Mouse (Mus musculus) olfactory bulb, adult 2 months (tissue): Measurements from ENCODE around the gene Wdr61. TPM values are rescaled to one million over a fixed set of nuclear protein-coding genes. Genes with fewer than 3 reads are reported as not detected.

Experiments
- H3K27ac ChIP-seq: fragments of 200-500 bp; 2 replicates; pipeline ENCODE4 v1.5.1; 2012; ENCODE audit warnings: low read depth, low read length; ENCODE audit not compliant: insufficient read depth
- H3K4me1 ChIP-seq: fragments of 200-500 bp; 2 replicates; pipeline ENCODE4 v1.6.1; 2012; ENCODE audit warnings: low read length; ENCODE audit not compliant: control insufficient read depth, insufficient read depth
- H3K4me3 ChIP-seq: fragments of 200-500 bp; 2 replicates; pipeline ENCODE4 v1.5.1; 2012; ENCODE audit warnings: mild to moderate bottlenecking, low read depth, low read length, moderate library complexity; ENCODE audit not compliant: insufficient read depth
- CTCF ChIP-seq: fragments of 200-500 bp; IDR thresholded peaks from 2 replicates; pipeline ENCODE4 v1.5.1; 2012; ENCODE audit warnings: low read depth, mild to moderate bottlenecking, low read length, moderate library complexity; ENCODE audit not compliant: insufficient read depth
- POLR2A ChIP-seq: fragments of 200-500 bp; IDR thresholded peaks from 2 replicates; pipeline ENCODE4 v1.6.1; 2012; ENCODE audit warnings: mild to moderate bottlenecking, low read depth, low read length, moderate library complexity; ENCODE audit not compliant: insufficient read depth
- WGBS: fragments of 180-500 bp; shearing (Covaris S2); methylation state at CpG from one replicate; pipeline ENCODE4 v1.1.7; 2018; 5-methylcytosine and 5-hydroxymethylcytosine counted together
- polyA plus RNA-seq: library from polyadenylated mRNA; stranded (reverse); fragments of >200 nt; gene quantifications from 2 replicates; pipeline ENCODE4 v1.2.4, GENCODE M21; 2012; ENCODE audit warnings: low replicate concordance; ENCODE audit not compliant: missing spikeins, insufficient read depth, insufficient read length

The Wdr61 gene
- polyA plus RNA-seq: not detected in 2 replicates

DNA sequence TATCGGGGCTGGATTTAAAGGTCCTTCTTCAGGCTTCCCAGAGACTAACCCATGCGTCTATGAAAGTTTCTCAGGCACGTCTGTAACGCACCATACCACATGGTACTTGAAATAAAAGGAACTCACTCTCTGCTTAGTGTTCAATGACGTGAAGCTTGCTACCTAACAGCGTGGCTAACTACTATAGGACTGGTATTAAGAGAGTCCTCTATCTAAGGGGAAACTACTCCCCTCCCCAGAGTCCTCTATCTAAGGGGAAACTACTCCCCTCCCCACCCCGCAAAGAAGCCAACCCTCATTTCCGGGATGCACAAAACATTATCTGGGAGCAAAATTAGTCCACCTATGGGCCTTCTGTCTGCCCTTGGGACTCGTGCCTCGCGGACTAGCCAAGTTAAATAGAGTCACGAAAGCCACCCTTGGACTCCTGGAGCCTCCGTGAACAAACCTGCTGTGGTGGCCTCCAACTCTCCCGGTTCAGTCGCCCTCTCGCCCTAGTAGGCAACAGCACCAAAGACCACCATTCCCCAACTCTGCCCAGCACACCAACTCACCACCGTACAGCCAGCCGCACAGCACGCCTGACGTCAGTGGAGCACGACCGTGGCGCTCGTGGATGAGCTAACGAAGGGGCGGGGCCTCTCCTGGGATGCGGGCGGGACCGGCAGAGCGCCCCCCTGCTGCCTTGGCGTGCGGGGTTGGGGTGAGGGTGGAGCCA is at the start of gene Wdr61:
Gene Wdr61, minus strand, starts transcription at position 599 of the 718 bp plus-strand sequence.
- WGBS: under 1% methylated on average over 32 of the region's 32 CpGs
- Histone ChIP-seq H3K4me1 (no peaks in the 10 kb centered on the region), H3K4me3 (peak within 1 kb of the TSS; percentile 72), H3K27ac (no peak within 1 kb of the TSS; the same call in 1 of the 2 replicates)
- TF ChIP-seq CTCF (no peak), POLR2A (peak; percentile 81)

DNA sequence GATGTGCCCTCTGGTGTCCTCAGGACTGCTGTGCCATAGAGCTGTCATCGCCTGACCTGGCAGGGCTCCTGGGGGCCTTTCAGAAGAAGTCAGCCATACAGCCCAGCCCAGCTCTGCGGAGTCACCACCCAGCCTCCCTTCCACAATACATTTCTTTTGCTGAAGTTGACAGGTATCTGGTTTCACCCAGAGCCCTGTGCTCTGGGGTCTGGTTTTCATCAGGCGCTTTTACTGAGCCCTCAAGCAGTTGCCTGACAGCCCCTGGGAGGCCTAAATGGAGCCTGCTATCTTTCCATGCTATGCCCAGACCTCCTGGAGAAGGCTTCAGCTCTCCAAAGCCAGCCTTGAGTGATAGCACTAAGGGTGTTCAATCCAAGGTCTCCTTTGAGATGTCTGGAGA is 49.7 kb upstream of the Wdr61 start:
- Histone ChIP-seq H3K4me3 (no peak overlapping the region), H3K4me1 (peaks cover 10% of the 10 kb centered on the region), H3K27ac (no peak overlapping the region)
- TF ChIP-seq CTCF (no peak), POLR2A (no peak)
- 97% methylated on average over 3 of the region's 3 CpGs for WGBS

DNA sequence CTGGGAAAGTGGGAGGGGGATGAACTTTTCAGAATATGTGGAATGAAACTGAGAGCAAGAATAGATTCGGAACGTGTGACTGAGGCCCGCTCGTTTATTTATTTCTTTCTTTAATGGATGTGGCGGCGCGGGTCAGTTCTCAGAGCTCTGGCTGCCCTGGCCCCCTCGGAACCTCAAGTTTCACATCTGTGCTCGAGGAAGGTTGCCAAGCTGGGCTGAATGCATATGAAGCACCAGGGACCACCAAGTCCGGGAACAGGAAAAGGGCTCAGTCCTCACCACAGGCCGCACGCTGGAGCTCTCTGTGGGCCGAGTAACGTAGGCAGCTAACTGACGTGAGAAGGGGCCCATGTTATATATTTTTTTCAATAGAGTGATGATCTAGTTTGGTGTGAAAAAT is 48.2 kb upstream of the Wdr61 start:
- Histone ChIP-seq H3K27ac (no peak overlapping the region), H3K4me1 (peaks cover 6% of the 10 kb centered on the region), H3K4me3 (no peak overlapping the region)
- 78% methylated on average over 15 of the region's 15 CpGs for WGBS
- no peak for TF ChIP-seq POLR2A
- TF ChIP-seq CTCF: no peak

DNA sequence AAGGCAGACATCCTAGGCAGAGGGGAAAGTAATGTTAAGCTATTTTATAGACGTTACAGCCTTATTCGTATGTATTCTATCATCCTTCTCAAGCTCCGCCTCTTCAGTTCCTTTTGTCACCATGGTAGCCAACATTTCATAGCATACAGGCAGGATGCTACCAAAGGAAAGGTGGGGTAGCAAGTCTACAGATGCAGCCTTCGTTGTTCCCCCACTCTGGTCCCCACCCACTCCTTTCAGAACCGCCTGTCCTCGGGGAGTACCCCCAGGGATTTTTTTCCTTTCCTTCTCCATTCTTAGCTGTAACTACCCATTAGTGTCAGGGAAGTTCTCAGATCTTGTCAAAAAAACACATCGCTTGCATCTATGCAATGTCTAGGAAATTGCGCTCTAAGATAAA is 45.0 kb upstream of the Wdr61 start:
- Histone ChIP-seq H3K4me3 (no peak overlapping the region), H3K4me1 (peaks cover 2% of the 10 kb centered on the region; the same call in 1 of the 2 replicates), H3K27ac (no peak overlapping the region)
- TF ChIP-seq POLR2A: no peak
- TF ChIP-seq CTCF: no peak
- WGBS: 37% methylated on average over 8 of the region's 8 CpGs

DNA sequence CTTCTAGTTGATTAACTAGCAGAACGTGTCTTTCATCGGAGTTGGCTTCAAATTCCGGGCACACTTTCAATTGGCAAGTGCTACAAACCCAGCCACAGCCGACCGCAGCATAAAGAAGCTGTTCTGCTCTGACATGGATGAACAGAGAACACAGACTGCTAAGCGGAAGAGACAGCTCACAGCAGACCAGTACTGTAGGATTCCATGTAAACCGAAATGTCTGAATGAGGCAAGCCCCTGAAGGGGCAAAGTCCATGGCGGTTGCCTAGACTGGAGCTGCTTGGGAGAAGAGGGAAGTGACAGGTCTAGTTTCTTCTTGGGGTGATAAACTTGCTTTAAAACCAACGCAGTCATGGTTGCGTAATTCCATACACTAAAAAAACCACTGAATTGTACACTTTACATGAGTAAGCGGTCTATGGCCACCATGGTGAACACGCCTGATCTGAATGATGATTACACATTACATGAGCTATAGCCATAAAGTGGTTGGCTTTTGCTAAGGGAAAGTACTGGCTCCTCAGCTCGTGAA is 42.2 kb upstream of the Wdr61 start:
- no peak overlapping the region for H3K27ac ChIP-seq
- peaks cover 2% of the 10 kb centered on the region; the same call in 1 of the 2 replicates for H3K4me1 ChIP-seq
- WGBS: 63% methylated on average over 13 of the region's 13 CpGs
- no peak overlapping the region for H3K4me3 ChIP-seq
- TF ChIP-seq POLR2A (no peak), CTCF (no peak)

DNA sequence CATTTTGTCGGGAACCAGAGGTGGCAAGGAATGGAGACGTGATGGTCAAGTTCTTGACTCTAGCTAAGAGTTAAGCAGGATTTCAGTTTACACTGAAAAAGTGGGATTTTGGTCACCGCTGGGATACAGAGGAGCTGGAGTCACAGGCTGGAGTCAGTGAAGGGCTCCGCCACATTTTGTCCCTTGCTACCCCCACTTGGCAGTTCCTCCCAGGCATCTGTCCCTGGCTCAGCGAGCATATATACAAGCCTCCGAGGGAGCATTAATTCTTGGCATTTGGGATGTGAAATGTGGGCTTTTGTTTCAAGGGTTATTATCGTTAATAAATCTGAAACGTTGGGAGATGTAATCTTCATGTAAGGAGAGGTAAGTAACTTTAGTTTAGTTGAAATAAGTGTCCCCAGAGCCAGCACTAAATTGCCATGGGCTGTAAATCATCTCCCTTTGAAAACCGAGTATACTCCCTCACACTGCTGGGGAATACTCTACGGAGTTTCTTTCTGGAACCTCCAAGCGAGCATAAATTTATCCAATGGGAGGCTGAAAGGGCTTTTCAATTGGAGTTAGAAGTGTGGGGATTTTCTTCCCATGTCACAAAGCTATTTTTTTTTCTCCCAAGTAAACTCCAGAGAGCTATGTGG is 35.9 kb upstream of the Wdr61 start:
- Histone ChIP-seq H3K27ac (no peak overlapping the region), H3K4me1 (peaks cover 11% of the 10 kb centered on the region), H3K4me3 (no peak overlapping the region)
- TF ChIP-seq CTCF (no peak), POLR2A (no peak)
- WGBS: 53% methylated on average over 11 of the region's 11 CpGs

DNA sequence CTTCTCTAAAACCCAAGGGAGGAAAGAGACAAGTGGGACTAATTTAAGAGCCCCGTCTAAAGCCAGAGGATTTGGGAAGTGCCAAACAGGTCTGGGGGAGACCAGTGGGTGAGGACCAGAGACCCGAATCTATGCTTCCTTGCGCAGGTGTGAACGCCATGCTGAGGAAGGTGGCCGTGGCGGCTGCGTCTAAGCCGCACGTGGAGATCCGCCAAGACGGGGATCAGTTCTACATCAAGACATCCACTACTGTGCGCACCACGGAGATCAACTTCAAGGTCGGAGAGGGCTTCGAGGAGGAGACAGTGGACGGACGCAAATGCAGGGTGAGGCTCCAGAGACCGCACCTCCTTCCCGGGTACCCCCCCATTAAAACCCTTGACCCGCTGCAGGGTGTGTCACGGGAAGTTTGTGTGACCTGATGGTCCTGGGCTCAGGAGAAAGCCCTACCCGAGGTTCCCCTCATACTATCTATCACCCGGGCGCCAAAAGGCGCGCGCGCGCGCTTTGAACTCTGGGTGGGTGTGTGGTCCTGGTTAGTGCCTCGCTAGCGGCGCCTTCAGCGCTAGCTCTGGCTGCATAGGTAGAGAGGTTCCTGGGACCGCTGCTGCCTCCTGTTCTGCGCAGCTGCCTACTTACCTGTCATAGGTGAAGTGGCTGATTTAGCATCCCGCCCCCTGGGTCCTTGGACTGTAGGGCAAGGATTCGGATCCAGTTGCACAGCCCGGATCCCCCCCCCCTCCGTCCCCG is 31.2 kb upstream of the Wdr61 start:
- TF ChIP-seq CTCF (no peak), POLR2A (no peak)
- H3K27ac ChIP-seq: no peak overlapping the region
- WGBS: under 1% methylated on average over 41 of the region's 41 CpGs
- H3K4me1 ChIP-seq: peaks cover 20% of the 10 kb centered on the region
- peak overlapping the region; percentile 36 for H3K4me3 ChIP-seq

DNA sequence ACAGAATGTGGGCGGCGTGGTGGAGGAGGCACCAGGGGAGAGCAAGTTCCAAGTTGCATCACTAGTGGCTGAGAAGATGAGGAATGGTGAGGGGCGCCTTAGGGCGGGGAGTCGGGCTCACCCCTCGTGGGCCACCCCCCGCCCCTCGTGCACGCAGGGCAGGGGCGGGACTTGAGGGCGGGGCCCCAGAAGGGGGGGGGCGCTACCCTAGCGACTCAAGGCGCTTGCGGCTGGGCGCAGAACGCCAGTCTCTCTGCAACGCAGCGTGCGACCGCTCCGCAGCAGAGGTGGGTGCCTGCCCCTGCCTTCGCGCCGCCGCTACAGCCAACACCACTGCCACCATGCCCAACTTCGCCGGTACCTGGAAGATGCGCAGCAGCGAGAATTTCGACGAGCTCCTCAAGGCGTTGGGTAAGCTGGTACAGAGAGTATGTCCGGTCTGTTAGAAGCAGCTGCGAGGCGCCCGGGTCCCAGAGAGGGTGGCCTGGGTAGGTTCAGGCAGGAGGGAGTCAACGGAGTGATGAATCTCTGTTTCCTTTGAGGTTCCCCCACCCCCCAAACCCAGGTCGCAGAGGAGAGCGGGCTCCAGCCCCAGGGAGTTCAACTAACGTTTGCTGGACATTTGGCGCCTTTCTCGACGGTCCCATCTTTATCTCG is 30.4 kb upstream of the Wdr61 start, which contains the start of gene Crabp1:
Gene Crabp1, plus strand, starts transcription at position 188 of the 657 bp plus-strand sequence.
- 2% methylated on average over 45 of the region's 45 CpGs for WGBS
- TF ChIP-seq CTCF: no peak
- TF ChIP-seq POLR2A: no peak
- H3K4me3 ChIP-seq: peak within 1 kb of the TSS; percentile 45
- peaks cover 16% of the 10 kb centered on the region for H3K4me1 ChIP-seq
- H3K27ac ChIP-seq: no peak within 1 kb of the TSS
